Mouse (Mus musculus) embryonic fibroblast, embryonic 13.5 days (primary cell): Measurements from ENCODE around the gene Baz2b.

Experiments
- CTCF ChIP-seq: IDR thresholded peaks from 2 replicates; pipeline ENCODE4 v1.5.1; 2011; ENCODE audit warnings: mild to moderate bottlenecking, control low read depth, low read length, moderate library complexity, borderline replicate concordance; ENCODE audit not compliant: insufficient read depth
- POLR2A ChIP-seq: IDR thresholded peaks from 2 replicates; pipeline ENCODE4 v1.6.1; 2011; ENCODE audit warnings: low read depth, mild to moderate bottlenecking, control low read depth, low read length, moderate library complexity

GRCm38 (mm10) chr2:60138751-60139162 is 70.9 kb downstream of the Baz2b start:
- TF ChIP-seq CTCF (no peak), POLR2A (no peak)
